Mouse (Mus musculus) layer of hippocampus, adult 6 months (tissue): ENCODE results near the gene Gm21698. TPM values are rescaled to one million over a fixed set of nuclear protein-coding genes. Genes with fewer than 3 reads are reported as not detected.

Experiments
- long read RNA-seq, 2 experiments: library from polyadenylated mRNA; unstranded; transcript quantifications; one replicate each; pipeline ENCODE4 v2.0.0; 2019 to 2020
- polyA plus RNA-seq: library from polyadenylated mRNA; unstranded; fragments of <200 nt; fragmentation: Nextera tagmentation; gene quantifications from 2 replicates; pipeline ENCODE4 v1.2.3, GENCODE M21; 2021

The Gm21698 gene
- polyA plus RNA-seq: 0.08 and 0.09 TPM in 2 replicates
- long read RNA-seq, experiment 1: 0 reads
- long read RNA-seq, experiment 2: 0 reads

DNA sequence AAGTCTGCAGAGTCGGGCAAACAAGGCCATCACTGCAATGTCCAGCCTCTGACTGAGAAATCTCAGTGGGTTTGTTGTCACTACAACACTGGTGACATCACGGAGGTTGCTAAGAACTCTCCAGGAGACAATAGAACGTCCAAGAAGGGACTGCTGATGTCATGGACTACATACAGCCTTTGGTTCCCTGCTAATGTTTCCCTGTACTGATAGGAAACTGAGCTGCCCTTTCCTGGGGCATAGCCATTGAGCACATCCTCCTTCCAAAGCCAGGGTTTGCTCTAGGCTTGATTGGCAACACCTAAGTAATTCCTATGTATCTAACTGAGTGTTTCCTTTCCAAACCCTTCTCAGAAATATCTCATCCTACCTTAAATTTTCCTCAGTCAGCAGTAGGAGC, at the start of gene Gm21698:
TSS of gene Gm21698 (minus strand) at position 101 of the 400 bp plus-strand sequence.

DNA sequence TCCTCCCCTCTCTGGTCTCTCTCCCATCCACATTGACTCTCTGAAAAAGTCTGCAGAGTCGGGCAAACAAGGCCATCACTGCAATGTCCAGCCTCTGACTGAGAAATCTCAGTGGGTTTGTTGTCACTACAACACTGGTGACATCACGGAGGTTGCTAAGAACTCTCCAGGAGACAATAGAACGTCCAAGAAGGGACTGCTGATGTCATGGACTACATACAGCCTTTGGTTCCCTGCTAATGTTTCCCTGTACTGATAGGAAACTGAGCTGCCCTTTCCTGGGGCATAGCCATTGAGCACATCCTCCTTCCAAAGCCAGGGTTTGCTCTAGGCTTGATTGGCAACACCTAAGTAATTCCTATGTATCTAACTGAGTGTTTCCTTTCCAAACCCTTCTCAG, 34.4 kb upstream of the Gm21698 start, which contains the start of gene Gm5862:
TSS of gene Gm5862 (minus strand) at position 101 of the 400 bp plus-strand sequence.

DNA sequence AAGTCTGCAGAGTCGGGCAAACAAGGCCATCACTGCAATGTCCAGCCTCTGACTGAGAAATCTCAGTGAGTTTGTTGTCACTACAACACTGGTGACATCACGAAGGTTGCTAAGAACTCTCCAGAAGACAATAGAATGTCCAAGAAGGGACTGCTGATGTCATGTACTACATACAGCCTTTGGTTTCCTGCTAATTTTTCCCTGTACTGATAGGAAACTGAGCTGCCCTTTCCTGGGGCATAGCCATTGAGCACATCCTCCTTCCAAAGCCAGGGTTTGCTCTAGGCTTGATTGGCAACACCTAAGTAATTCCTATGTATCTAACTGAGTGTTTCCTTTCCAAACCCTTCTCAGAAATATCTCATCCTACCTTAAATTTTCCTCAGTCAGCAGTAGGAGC, 16.2 kb upstream of the Gm21698 start, which contains the start of gene Gm1979:
TSS of gene Gm1979 (minus strand) at position 101 of the 400 bp plus-strand sequence.

DNA sequence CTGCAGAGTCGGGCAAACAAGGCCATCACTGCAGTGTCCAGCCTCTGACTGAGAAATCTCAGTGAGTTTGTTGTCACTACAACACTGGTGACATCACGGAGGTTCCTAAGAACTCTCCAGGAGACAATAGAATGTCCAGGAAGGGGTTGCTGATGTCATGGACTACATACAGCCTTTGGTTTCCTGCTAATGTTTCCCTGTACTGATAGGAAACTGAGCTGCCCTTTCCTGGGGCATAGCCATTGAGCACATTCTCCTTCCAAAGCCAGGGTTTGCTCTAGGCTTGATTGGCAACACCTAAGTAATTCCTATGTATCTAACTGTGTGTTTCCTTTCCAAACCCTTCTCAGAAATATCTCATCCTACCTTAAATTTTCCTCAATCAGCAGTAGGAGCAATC, 15.9 kb downstream of the Gm21698 start, which contains the start of gene Gm21680:
TSS of gene Gm21680 (minus strand) at position 101 of the 400 bp plus-strand sequence.

DNA sequence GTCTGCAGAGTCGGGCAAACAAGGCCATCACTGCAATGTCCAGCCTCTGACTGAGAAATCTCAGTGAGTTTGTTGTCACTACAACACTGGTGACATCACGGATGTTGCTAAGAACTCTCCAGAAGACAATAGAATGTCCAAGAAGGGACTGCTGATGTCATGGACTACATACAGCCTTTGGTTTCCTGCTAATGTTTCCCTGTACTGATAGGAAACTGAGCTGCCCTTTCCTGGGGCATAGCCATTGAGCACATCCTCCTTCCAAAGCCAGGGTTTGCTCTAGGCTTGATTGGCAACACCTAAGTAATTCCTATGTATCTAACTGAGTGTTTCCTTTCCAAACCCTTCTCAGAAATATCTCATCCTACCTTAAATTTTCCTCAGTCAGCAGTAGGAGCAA, 34.1 kb downstream of the Gm21698 start, which contains the start of gene Gm21671:
TSS of gene Gm21671 (minus strand) at position 101 of the 400 bp plus-strand sequence.

DNA sequence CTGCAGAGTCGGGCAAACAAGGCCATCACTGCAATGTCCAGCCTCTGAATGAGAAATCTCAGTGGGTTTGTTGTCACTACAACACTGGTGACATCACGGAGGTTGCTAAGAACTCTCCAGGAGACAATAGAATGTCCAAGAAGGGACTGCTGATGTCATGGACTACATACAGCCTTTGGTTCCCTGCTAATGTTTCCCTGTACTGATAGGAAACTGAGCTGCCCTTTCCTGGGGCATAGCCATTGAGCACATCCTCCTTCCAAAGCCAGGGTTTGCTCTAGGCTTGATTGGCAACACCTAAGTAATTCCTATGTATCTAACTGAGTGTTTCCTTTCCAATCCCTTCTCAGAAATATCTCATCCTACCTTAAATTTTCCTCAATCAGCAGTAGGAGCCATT, 46.2 kb downstream of the Gm21698 start, which contains the start of gene Gm21663:
TSS of gene Gm21663 (minus strand) at position 101 of the 400 bp plus-strand sequence.

Other genes with a start within 250 kb of the Gm21698 start
- gene Actr3b, start 228.7 kb downstream of the Gm21698 start, polyA plus RNA-seq: 153 and 176 TPM in 2 replicates
- gene Gm21663, start 46.3 kb downstream of the Gm21698 start, polyA plus RNA-seq: not detected in 2 replicates
- 0.06 and 0.14 TPM in 2 replicates for gene Gm21671, start 34.2 kb downstream of the Gm21698 start, polyA plus RNA-seq
- 0.10 TPM in 1 of 2 replicates, not detected in the other for gene Gm21680, start 16.0 kb downstream of the Gm21698 start, polyA plus RNA-seq
- gene Gm1979, start 16.1 kb upstream of the Gm21698 start, polyA plus RNA-seq: 0.09 TPM in 2 replicates
- gene Gm5862, start 34.3 kb upstream of the Gm21698 start, polyA plus RNA-seq: not detected in 2 replicates
- 0.08 TPM in 1 of 2 replicates, not detected in the other for gene Speer4a, start 50.9 kb upstream of the Gm21698 start, polyA plus RNA-seq
- not detected in 2 replicates for gene Gm7347, start 69.9 kb upstream of the Gm21698 start, polyA plus RNA-seq
- 0.05 TPM in 1 of 2 replicates, not detected in the other for gene Gm10471, start 100.6 kb upstream of the Gm21698 start, polyA plus RNA-seq
- gene 5031410I06Rik, start 116.7 kb upstream of the Gm21698 start, polyA plus RNA-seq: not detected in 2 replicates
- gene Gm10220, start 132.8 kb upstream of the Gm21698 start, polyA plus RNA-seq: not detected in 2 replicates